Mouse (Mus musculus) intestine, embryonic 16.5 days (tissue): ENCODE data around the gene Gm11939. TPM values are rescaled to one million over a fixed set of nuclear protein-coding genes. Genes with fewer than 3 reads are reported as not detected.

ENCODE experiments used
- ATAC-seq: fragments of 200-750 bp; cut with Nextera tagmentation; 2 replicates; pipeline ENCODE4 v1.8.0; 2017; ENCODE audit warnings: moderate TSS enrichment, moderate library complexity
- H3K27ac ChIP-seq: fragments of 300-500 bp; sonication (generic); 2 replicates; pipeline ENCODE4 v1.5.1; 2014; ENCODE audit warnings: mild to moderate bottlenecking, low read length
- H3K27me3 ChIP-seq: fragments of 300-500 bp; sonication (generic); replicated peaks from 2 replicates; pipeline ENCODE4 v1.6.1; 2014; ENCODE audit warnings: low read length, control low read depth, mixed read lengths; ENCODE audit not compliant: control insufficient read depth, insufficient read depth
- H3K36me3 ChIP-seq: fragments of 300-500 bp; sonication (generic); 2 replicates; pipeline ENCODE4 v1.6.1; 2014; ENCODE audit warnings: low read length, control low read depth; ENCODE audit not compliant: control insufficient read depth, insufficient read depth
- H3K4me1 ChIP-seq: fragments of 300-500 bp; sonication (generic); 2 replicates; pipeline ENCODE4 v1.6.1; 2014; ENCODE audit warnings: low read length, control low read depth, mixed read lengths; ENCODE audit not compliant: control insufficient read depth, insufficient read depth
- H3K4me2 ChIP-seq: fragments of 300-500 bp; sonication (generic); 2 replicates; pipeline ENCODE4 v1.6.1; 2014; ENCODE audit warnings: low read depth, low read length, control low read depth
- H3K4me3 ChIP-seq: fragments of 300-500 bp; sonication (generic); 2 replicates; pipeline ENCODE4 v1.5.1; 2014; ENCODE audit warnings: mild to moderate bottlenecking, low read length
- H3K9ac ChIP-seq: fragments of 300-500 bp; sonication (generic); 2 replicates; pipeline ENCODE4 v1.6.1; 2014; ENCODE audit warnings: low read depth, low read length
- H3K9me3 ChIP-seq: fragments of 300-500 bp; sonication (generic); 2 replicates; pipeline ENCODE4 v1.6.1; 2016; ENCODE audit warnings: low read length, control low read depth; ENCODE audit not compliant: control insufficient read depth
- WGBS: fragments of 180-500 bp; shearing (Covaris S2); extraction: QIAGEN DNeasy Blood & Tissue Kit; methylation state at CpG from one replicate; pipeline ENCODE4 v1.1.7; 2014; 5-methylcytosine and 5-hydroxymethylcytosine counted together
- polyA plus RNA-seq: library from polyadenylated mRNA; unstranded; fragments of >200 nt; fragmentation: Nextera tagmentation; extraction: Ambion mirVana; gene quantifications from 2 replicates; pipeline ENCODE4 v1.2.1, GENCODE M21; 2015

The Gm11939 gene
- polyA plus RNA-seq, 1 experiment from 2014 or later, result not detected

DNA sequence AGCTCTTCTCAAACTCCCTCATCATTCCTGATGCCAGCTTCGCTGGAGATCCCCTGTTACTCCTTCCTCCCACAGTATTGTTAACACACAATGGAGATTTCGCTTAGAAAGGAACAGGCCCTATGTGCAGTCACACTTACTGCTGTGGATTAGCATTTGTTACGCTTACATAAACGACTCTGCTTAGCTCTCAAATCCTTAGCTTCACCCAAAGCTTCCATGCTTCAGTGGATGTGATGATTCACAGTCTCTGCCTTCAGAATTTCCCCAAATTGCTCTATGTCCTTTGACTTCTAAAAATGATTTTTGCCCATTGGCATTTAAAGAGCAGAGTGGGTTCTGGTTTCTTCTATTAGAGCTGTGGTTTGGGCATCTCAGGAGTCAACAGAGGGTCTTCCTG, 13.9 kb upstream of the Gm11939 start:
- no peak for ATAC-seq
- Histone ChIP-seq H3K4me2 (no peak overlapping the region), H3K4me1 (no peaks in the 10 kb centered on the region), H3K9ac (no peak overlapping the region), H3K27me3 (no peaks in the 10 kb centered on the region), H3K36me3 (no peaks in the 10 kb centered on the region), H3K4me3 (no peak overlapping the region), H3K27ac (no peak overlapping the region), H3K9me3 (no peaks in the 10 kb centered on the region)
- WGBS, result 65% methylated on average over 4 of the region's 4 CpGs

DNA sequence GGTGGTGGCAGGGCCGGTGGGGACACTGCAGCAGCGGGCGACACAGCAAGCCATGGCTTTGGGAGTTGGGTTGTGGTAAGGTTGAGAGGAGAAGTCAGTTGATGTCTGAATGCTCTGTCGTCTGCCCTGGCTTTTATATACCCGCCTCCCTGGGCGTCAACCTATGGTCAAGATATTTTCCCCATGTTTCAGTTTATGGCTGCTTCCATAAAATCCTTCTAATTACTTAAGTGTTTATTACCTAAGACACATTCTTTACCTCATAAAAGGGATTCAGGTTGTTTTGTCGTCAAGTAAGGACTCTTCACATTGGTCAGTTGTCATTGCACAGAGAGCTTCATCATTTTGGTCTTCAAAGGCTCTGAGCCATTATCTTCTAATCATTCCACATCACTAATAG, 7.3 kb upstream of the Gm11939 start, which contains the start of gene Krtap3-1:
Gene Krtap3-1 (minus strand): TSS at position 101 of the 400 bp plus-strand sequence.
- H3K27ac ChIP-seq, result no peak within 1 kb of the TSS
- no peak within 1 kb of the TSS for H3K9ac ChIP-seq
- no peaks in the 10 kb centered on the region for H3K36me3 ChIP-seq
- H3K4me3 ChIP-seq, result no peak within 1 kb of the TSS
- ATAC-seq, result no peak
- no peak within 1 kb of the TSS for H3K4me2 ChIP-seq
- H3K27me3 ChIP-seq, result no peaks in the 10 kb centered on the region
- no peaks in the 10 kb centered on the region for H3K4me1 ChIP-seq
- no peaks in the 10 kb centered on the region for H3K9me3 ChIP-seq
- 69% methylated on average over 7 of the region's 7 CpGs for WGBS

DNA sequence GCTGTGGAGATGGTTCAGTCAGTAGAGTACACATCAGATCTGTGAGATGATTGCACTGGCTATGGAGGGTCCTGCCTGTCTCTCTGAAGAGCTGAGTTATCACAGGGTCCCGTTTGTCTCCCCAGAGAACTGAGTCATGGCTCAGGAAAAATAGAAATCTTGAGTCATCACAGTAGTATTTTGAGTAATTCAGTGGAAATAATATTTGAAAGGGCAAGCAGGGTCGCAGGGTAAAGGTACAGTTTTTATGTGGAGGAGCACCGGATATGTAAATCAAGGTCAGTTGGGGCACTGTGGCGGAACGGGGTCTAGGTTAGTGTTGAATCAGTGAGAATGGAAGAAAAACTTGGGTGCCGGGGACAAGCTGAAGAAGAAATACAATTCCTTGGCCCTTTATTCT, 3.3 kb upstream of the Gm11939 start:
- no peaks in the 10 kb centered on the region for H3K9me3 ChIP-seq
- WGBS, result 84% methylated on average over 6 of the region's 6 CpGs
- H3K4me2 ChIP-seq, result no peak overlapping the region
- no peaks in the 10 kb centered on the region for H3K36me3 ChIP-seq
- no peak overlapping the region for H3K4me3 ChIP-seq
- H3K27ac ChIP-seq, result no peak overlapping the region
- no peaks in the 10 kb centered on the region for H3K4me1 ChIP-seq
- H3K27me3 ChIP-seq, result no peaks in the 10 kb centered on the region
- H3K9ac ChIP-seq, result no peak overlapping the region
- no peak for ATAC-seq

DNA sequence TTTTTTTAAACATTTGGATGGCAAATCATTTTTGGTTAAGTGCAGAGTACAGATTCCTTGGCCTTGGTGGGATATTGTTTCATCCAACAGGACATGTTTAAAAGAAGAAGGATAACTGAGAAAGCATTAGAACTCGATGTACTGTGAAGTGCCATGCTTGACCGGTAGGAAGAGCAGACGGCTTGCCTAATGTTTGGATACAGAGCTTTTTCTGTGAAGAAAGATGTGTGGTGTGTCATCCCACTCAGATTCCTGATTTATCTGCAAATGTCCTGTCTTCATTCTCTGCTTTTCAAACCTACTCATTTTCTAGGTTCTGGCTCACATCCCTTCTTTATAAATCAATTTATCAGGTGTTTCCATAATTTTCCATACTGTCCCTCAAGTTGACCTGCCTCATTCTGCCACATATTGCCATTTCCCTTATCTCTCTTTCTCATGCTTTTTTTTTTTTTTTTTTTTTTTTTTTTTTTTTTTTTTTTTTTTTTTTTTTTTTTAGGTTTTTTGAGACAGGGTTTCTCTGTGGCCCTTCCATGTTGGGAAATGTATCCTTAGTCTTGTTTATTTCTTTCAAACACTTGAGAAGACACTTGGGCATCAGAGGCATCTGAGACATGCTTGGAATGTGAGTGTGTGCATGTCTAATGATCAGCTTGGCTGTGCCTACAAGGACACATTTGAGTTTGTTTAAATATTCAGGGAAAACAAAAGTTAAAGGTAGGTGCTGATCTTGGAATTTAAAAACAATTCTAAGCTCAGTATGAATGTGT, 1.1 kb downstream of the Gm11939 start:
- Histone ChIP-seq H3K9me3 (no peaks in the 10 kb centered on the region), H3K4me3 (no peak overlapping the region), H3K9ac (no peak overlapping the region), H3K27ac (no peak overlapping the region), H3K4me2 (no peak overlapping the region), H3K4me1 (no peaks in the 10 kb centered on the region), H3K36me3 (no peaks in the 10 kb centered on the region), H3K27me3 (no peaks in the 10 kb centered on the region)
- 58% methylated on average over 3 of the region's 3 CpGs for WGBS
- ATAC-seq, result no peak

GRCm38 (mm10) chr11:99556753-99557152, 2.5 kb downstream of the Gm11939 start, which contains the start of gene Krtap3-2:
TSS of gene Krtap3-2 (minus strand) at chr11:99556853.
- no peaks in the 10 kb centered on the region for H3K36me3 ChIP-seq
- no peak within 1 kb of the TSS for H3K9ac ChIP-seq
- H3K27me3 ChIP-seq, result no peaks in the 10 kb centered on the region
- H3K4me1 ChIP-seq, result no peaks in the 10 kb centered on the region
- no peak within 1 kb of the TSS for H3K27ac ChIP-seq
- no peaks in the 10 kb centered on the region for H3K9me3 ChIP-seq
- no peak within 1 kb of the TSS for H3K4me2 ChIP-seq
- H3K4me3 ChIP-seq, result no peak within 1 kb of the TSS
- 84% methylated on average over 2 of the region's 2 CpGs for WGBS
- ATAC-seq, result no peak

DNA sequence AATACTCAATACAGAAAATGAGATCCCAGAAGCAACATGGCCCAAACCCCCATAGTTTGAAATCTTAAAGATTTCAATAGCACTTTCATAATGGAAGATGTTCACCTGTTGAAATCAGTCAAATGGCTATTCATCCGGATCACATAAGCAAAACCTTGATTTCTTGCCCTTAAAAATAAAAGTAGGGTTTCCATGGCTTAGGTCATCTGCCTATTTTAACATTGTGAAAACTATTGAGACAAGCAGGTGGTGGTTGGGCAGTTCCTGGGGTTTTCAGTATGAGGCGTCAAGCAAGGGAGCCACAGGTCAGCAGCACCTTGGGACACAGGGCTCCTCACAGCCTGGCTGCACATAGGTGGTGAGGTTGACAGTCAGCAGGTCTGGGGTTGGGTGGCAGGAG, 3.1 kb downstream of the Gm11939 start:
- 90% methylated on average over 2 of the region's 2 CpGs for WGBS
- Histone ChIP-seq H3K4me1 (no peaks in the 10 kb centered on the region), H3K9ac (no peak overlapping the region), H3K4me2 (no peak overlapping the region), H3K27me3 (no peaks in the 10 kb centered on the region), H3K4me3 (no peak overlapping the region), H3K27ac (no peak overlapping the region), H3K36me3 (no peaks in the 10 kb centered on the region), H3K9me3 (no peaks in the 10 kb centered on the region)
- ATAC-seq, result no peak

DNA sequence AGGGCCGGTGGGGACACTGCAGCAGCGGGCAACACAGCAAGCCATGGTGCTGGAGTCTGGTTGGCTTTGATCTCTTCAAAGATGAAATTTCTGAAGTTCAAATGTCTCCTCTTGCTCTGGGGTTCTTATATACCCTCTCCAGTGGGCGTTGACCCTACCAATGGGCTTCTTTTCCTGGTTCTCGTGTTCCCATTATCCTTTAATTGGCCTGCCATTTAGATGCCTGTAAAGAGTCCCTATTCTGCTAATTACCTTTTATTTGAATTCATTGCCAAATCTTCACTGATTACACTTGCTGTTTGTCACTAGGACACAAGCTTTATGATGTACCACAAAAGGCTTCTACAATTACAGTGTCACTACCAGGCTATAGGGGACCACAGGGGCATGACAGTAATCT, 8.5 kb downstream of the Gm11939 start, which contains the start of gene Krtap3-3:
Gene Krtap3-3 (minus strand): TSS at position 101 of the 400 bp plus-strand sequence.
- ATAC-seq, result no peak
- H3K27me3 ChIP-seq, result no peaks in the 10 kb centered on the region
- no peaks in the 10 kb centered on the region for H3K4me1 ChIP-seq
- 70% methylated on average over 4 of the region's 4 CpGs for WGBS
- H3K9me3 ChIP-seq, result no peaks in the 10 kb centered on the region
- H3K9ac ChIP-seq, result no peak within 1 kb of the TSS
- H3K27ac ChIP-seq, result no peak within 1 kb of the TSS
- H3K4me3 ChIP-seq, result no peak within 1 kb of the TSS
- no peaks in the 10 kb centered on the region for H3K36me3 ChIP-seq
- no peak within 1 kb of the TSS for H3K4me2 ChIP-seq

DNA sequence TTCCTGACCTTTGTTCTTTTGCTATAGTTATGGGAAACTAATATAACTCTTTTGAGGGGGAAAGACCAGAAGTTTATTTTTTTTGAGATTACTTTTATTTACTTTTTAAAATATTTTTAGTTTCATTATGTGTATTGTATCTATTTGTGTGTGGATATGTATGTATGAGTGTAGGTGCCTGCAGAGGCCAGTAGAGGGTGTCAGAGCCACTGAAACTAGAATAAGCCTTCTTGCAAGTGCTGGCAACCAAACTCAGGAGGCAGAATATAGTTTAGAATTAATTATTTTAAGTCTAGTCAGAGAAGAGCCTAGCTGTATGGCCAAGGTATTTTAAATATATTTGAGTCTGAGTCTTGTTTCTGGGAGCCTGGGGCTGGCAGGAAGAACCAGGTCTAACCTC, 11.4 kb downstream of the Gm11939 start:
- H3K4me3 ChIP-seq, result no peak overlapping the region
- no peaks in the 10 kb centered on the region for H3K36me3 ChIP-seq
- H3K27ac ChIP-seq, result no peak overlapping the region
- H3K9me3 ChIP-seq, result no peaks in the 10 kb centered on the region
- no peak for ATAC-seq
- no peak overlapping the region for H3K4me2 ChIP-seq
- no peaks in the 10 kb centered on the region for H3K27me3 ChIP-seq
- H3K9ac ChIP-seq, result no peak overlapping the region
- H3K4me1 ChIP-seq, result no peaks in the 10 kb centered on the region

DNA sequence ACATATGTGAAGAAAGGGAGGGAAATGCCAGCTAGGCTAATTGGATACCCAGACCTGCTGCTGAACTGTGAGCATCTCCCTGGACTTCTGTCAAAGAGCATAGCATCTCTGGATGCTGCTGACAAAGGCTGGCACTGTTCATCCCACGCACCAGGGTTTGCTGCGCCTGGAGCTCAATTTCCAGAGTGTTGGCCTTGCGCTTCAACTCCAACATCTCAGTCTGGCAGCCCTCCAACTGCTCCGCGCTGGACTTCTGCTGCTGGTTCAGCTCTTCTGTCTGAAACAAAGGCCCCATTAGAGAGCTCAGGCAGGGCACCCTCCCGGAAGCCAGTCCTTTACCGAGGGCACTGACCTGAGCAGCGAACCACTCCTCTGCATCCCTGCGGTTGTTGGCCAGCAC, 19.5 kb downstream of the Gm11939 start:
- H3K27me3 ChIP-seq, result no peaks in the 10 kb centered on the region
- no peaks in the 10 kb centered on the region for H3K9me3 ChIP-seq
- H3K4me2 ChIP-seq, result no peak overlapping the region
- ATAC-seq, result no peak
- H3K9ac ChIP-seq, result no peak overlapping the region
- H3K27ac ChIP-seq, result no peak overlapping the region
- no peaks in the 10 kb centered on the region for H3K36me3 ChIP-seq
- H3K4me1 ChIP-seq, result no peaks in the 10 kb centered on the region
- no peak overlapping the region for H3K4me3 ChIP-seq
- 65% methylated on average over 9 of the region's 9 CpGs for WGBS
